ENCODE assay signal across 9 mouse cellular contexts in the genomic region with DNA sequence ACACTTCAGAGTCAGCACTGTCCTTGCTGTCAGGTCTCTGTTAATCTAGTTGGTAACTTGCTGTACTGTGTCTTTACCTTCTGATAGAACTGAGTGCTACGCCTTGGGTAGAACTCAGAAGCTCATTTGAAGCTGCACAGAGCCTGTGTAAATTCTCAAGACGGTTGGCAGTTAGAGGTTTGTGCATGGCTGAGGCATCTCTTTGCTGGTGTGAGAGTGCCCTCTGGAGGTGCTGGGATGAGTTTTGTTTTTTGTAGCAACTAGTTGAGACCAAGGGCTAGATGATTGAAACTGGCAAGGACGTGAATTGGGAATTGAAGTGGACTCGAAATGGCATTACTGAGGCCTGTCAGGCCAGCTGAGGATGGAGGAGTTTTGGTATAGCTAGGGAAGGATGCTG. TPM values are rescaled to one million over a fixed set of nuclear protein-coding genes. Genes with fewer than 3 reads are reported as not detected.
DNase-seq lines count a peak whose midpoint lies in the region; ATAC-seq and TF ChIP-seq lines count a peak whose summit lies in the region.
"Had no signal": no experiment of that assay in that cellular context is flagged by ENCODE, and none has a peak within 500 bp of the region (broad histone marks: within the 10 kb centered on the region; RNA-seq: fewer than 3 reads in every experiment).

No protein-coding gene starts in this region.

- 35% methylated on average over 4 of the region's 4 CpGs for WGBS in kidney, adult 2 months
- 47% methylated on average over 4 of the region's 4 CpGs for WGBS in kidney, embryonic 14.5 days
- 49% methylated on average over 4 of the region's 4 CpGs for WGBS in heart, embryonic 10.5 days
- 39% methylated on average over 4 of the region's 4 CpGs for WGBS in midbrain, embryonic 14.5 days

- no peaks in the 10 kb centered on the region for H3K27me3 ChIP-seq in kidney, adult 2 months (replicated peaks; ENCODE audit: control insufficient read depth, insufficient read depth, low read length)
- no peaks in the 10 kb centered on the region for H3K27me3 ChIP-seq in kidney, embryonic 14.5 days (ENCODE audit: control insufficient read depth, insufficient read depth, low read length)
- H3K27me3 ChIP-seq in heart, embryonic 10.5 days (ENCODE audit: insufficient read depth, poor library complexity, severe bottlenecking), result no peaks in the 10 kb centered on the region
- no peaks in the 10 kb centered on the region for H3K27me3 ChIP-seq in midbrain, embryonic 14.5 days (ENCODE audit: control insufficient read depth, insufficient read depth, low read length)
- H3K27me3 ChIP-seq: neural tube, embryonic 12.5 days had no signal

- peak; percentile 78 for TF ChIP-seq CTCF in kidney, adult 2 months (conservative IDR thresholded peaks at IDR 0.05; ENCODE audit: insufficient read depth, insufficient read length, low read depth, low read length)

- no peak overlapping the region for H3K4me3 ChIP-seq in kidney, adult 2 months (ENCODE audit: insufficient read depth, low read depth, low read length)
- H3K4me3 ChIP-seq in kidney, embryonic 14.5 days (ENCODE audit: low read length), result no peak overlapping the region
- H3K4me3 ChIP-seq in heart, embryonic 10.5 days, result no peak overlapping the region
- no peak overlapping the region for H3K4me3 ChIP-seq in midbrain, embryonic 14.5 days (replicated peaks; ENCODE audit: low read depth, low read length)
- H3K4me3 ChIP-seq: neural tube, embryonic 12.5 days had no signal

- no peak overlapping the region for H3K4me2 ChIP-seq in kidney, embryonic 14.5 days (replicated peaks; ENCODE audit: low read depth, low read length)
- no peak overlapping the region for H3K4me2 ChIP-seq in midbrain, embryonic 14.5 days (ENCODE audit: low read length)
- H3K4me2 ChIP-seq: neural tube, embryonic 12.5 days had no signal

- no peak for ATAC-seq in kidney, embryonic 14.5 days (ENCODE audit: low FRiP score, low TSS enrichment)
- no peak for ATAC-seq in midbrain, embryonic 14.5 days (ENCODE audit: low FRiP score, low TSS enrichment)

- peak; percentile 70 for DNase-seq in kidney, adult 2 months
- peak; percentile 50 to 56 for DNase-seq in adrenal gland, adult 18-20 months (ENCODE audit: low spot score in 2 of 2)
- peak; percentile 51 for DNase-seq in embryo, embryonic 10 days (ENCODE audit: low spot score)
- peak; percentile 84 for DNase-seq in heart, embryonic 10.5 days (ENCODE audit: low spot score)
- DNase-seq in layer of hippocampus, postnatal 25 days (ENCODE audit: extremely low spot score in 1 of 2, low spot score in 1 of 2), result peak; percentile 37 to 73
- peak; percentile 82 for DNase-seq in midbrain, embryonic 14.5 days
- DNase-seq in thymus, postnatal 14 days, result peak; percentile 77

- 0 out of 2 replicates have a peak, but pooled peaks cover 2% of the 10 kb centered on the region for H3K4me1 ChIP-seq in kidney, adult 2 months (ENCODE audit: control insufficient read depth, insufficient read depth, low read length)
- peaks cover 16% of the 10 kb centered on the region for H3K4me1 ChIP-seq in kidney, embryonic 14.5 days (ENCODE audit: control insufficient read depth, insufficient read depth, low read length)
- peaks cover 44% of the 10 kb centered on the region for H3K4me1 ChIP-seq in heart, embryonic 10.5 days
- H3K4me1 ChIP-seq in midbrain, embryonic 14.5 days (ENCODE audit: control insufficient read depth, insufficient read depth, low read length), result peaks cover 16% of the 10 kb centered on the region

- no peak overlapping the region for H3K27ac ChIP-seq in kidney, adult 2 months (ENCODE audit: insufficient read depth, low read depth, low read length)
- no peak overlapping the region for H3K27ac ChIP-seq in kidney, embryonic 14.5 days (ENCODE audit: low read depth, low read length)
- no peak overlapping the region for H3K27ac ChIP-seq in heart, embryonic 10.5 days
- H3K27ac ChIP-seq in midbrain, embryonic 14.5 days (replicated peaks; ENCODE audit: low read depth, low read length), result no peak overlapping the region
- H3K27ac ChIP-seq: neural tube, embryonic 12.5 days had no signal

- no peak overlapping the region for H3K9ac ChIP-seq in kidney, embryonic 14.5 days (ENCODE audit: low read depth, low read length)
- no peak overlapping the region for H3K9ac ChIP-seq in midbrain, embryonic 14.5 days (replicated peaks; ENCODE audit: low read length)
- H3K9ac ChIP-seq: neural tube, embryonic 12.5 days had no signal

- H3K36me3 ChIP-seq in kidney, adult 2 months (ENCODE audit: control insufficient read depth, insufficient read depth, low read length), result no peaks in the 10 kb centered on the region
- H3K36me3 ChIP-seq in kidney, embryonic 14.5 days (ENCODE audit: control insufficient read depth, insufficient read depth, low read length), result peaks cover 32% of the 10 kb centered on the region
- H3K36me3 ChIP-seq in heart, embryonic 10.5 days, result peaks cover 17% of the 10 kb centered on the region
- H3K36me3 ChIP-seq in midbrain, embryonic 14.5 days (ENCODE audit: control insufficient read depth, insufficient read depth, low read length), result peaks cover 16% of the 10 kb centered on the region; the same call in 1 of the 2 replicates

- no peak for TF ChIP-seq POLR2A in kidney, adult 2 months (IDR thresholded peaks at IDR 0.05; ENCODE audit: low read depth, low read length)

- H3K9me3 ChIP-seq in kidney, embryonic 14.5 days (ENCODE audit: control insufficient read depth, low read length), result no peaks in the 10 kb centered on the region
- no peaks in the 10 kb centered on the region for H3K9me3 ChIP-seq in heart, embryonic 10.5 days
- H3K9me3 ChIP-seq in midbrain, embryonic 14.5 days (ENCODE audit: control insufficient read depth, low read length), result no peaks in the 10 kb centered on the region
- H3K9me3 ChIP-seq: neural tube, embryonic 12.5 days had no signal

RNA-seq across cellular contexts. Expression of a gene that starts 6.5 kb away (rescaled TPM):
- 19.1 and 20.4 TPM in 2 replicates for polyA plus RNA-seq in kidney, adult 2 months (2012; rRNA removed)
- polyA plus RNA-seq in kidney, embryonic 14.5 days (2014; fragmentation: Nextera tagmentation; extraction: Ambion mirVana), result 108 and 129 TPM in 2 replicates
- total RNA-seq in adrenal gland, adult 18-20 months (2021), result 10 to 100 TPM; 52.4 to 60.3 TPM
- polyA plus RNA-seq in heart, embryonic 10.5 days (2016; fragmentation: Nextera tagmentation; extraction: Ambion mirVana), result 61.4 and 91.2 TPM in 2 replicates
- total RNA-seq in layer of hippocampus, postnatal 25 days (2021), result 10 to 100 TPM; 60.8 to 68.3 TPM
- 87.3 and 107 TPM in 2 replicates for polyA plus RNA-seq in midbrain, embryonic 14.5 days (2014; fragmentation: Nextera tagmentation; extraction: Ambion mirVana)

RNA-seq across cellular contexts. Expression of a gene that starts 6.8 kb away (rescaled TPM):
- 6.9 and 8.9 TPM in 2 replicates for polyA plus RNA-seq in kidney, adult 2 months (2012; rRNA removed)
- 7.1 and 9.5 TPM in 2 replicates for polyA plus RNA-seq in kidney, embryonic 14.5 days (2014; fragmentation: Nextera tagmentation; extraction: Ambion mirVana)
- 1 to 10 TPM; 6.4 to 8.4 TPM for total RNA-seq in adrenal gland, adult 18-20 months (2021)
- 5.0 and 7.8 TPM in 2 replicates for polyA plus RNA-seq in heart, embryonic 10.5 days (2016; fragmentation: Nextera tagmentation; extraction: Ambion mirVana)
- 10 to 100 TPM; 70.7 to 76.3 TPM for total RNA-seq in layer of hippocampus, postnatal 25 days (2021)
- polyA plus RNA-seq in midbrain, embryonic 14.5 days (2014; fragmentation: Nextera tagmentation; extraction: Ambion mirVana), result 38.7 and 40.2 TPM in 2 replicates
